Mouse (Mus musculus): ENCODE data around the gene Sox12.
"Not testable (repeated sequence)": the region's sequence is repeated elsewhere in the genome, so short reads cannot be mapped to it uniquely, and the experiment has no call there.

Sox12 gene

DNA sequence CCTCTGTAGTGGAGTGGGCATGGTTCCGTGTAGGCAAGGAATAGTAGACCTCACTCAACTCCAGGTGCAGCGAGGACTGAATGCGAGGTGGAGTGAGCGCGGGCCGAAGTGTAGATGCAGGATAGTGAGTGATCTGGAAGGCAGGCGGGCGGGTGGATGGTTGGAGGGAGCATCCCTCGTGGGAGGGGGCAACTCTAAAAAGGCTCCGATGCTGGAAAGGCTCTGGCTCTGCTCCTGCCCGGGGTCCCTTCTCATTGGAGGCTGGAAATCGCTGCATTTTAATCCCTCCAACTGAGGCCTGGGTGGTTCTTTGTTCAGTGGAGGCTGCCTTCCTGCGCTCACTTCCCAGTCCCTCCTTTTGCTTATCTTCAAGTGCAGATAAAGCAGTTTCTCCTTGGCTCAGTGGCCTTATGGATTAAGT, 1.3 kb upstream of the Sox12 start:
- DNase-seq (ENCODE audit: low spot score in 2 of 2): no peak

GRCm38 (mm10) chr2:152398691-152399090, 828 bp upstream of the Sox12 start:
- peak; percentile 95 to 96 for DNase-seq (ENCODE audit: low spot score in 2 of 2)

GRCm38 (mm10) chr2:152397004-152397589, 766 bp downstream of the Sox12 start:
- DNase-seq (ENCODE audit: low spot score in 2 of 2): peak; percentile 78 to 84

GRCm38 (mm10) chr2:152396110-152397003, 1.5 kb downstream of the Sox12 start:
- DNase-seq (ENCODE audit: low spot score in 2 of 2): peak; percentile 91 to 92

DNA sequence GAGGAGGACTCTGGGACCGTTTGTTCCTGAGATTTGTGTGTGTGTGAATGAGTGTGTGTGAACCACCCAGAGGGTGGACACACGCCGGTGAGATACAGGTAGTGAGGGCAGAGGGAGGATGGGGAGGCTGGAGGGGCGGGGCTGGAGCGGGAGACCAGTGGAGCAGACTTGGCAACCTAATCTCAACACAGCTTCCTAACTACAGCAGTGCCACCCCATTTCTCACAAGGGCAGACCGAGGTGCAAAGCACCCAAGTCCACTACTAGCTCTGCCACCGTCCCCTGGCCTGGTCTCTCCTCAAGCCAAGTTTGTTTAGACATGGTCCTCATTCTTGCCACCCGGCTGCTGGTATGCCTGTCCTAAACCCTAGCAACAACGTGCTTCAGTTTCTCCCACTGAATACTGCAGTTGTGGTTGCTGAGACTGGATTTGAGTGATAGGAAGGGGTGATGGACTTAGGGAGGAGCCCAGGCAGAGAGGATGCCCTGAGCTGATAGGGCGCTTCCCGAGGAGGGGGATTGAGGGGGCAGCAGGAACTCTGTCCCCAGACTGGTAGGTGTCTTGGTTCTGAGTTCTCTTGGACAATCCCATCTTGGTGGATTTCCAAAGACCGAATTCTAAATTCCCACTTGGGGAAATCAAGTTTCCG, 2.5 kb downstream of the Sox12 start:
- no peak for DNase-seq (ENCODE audit: low spot score in 2 of 2)

DNA sequence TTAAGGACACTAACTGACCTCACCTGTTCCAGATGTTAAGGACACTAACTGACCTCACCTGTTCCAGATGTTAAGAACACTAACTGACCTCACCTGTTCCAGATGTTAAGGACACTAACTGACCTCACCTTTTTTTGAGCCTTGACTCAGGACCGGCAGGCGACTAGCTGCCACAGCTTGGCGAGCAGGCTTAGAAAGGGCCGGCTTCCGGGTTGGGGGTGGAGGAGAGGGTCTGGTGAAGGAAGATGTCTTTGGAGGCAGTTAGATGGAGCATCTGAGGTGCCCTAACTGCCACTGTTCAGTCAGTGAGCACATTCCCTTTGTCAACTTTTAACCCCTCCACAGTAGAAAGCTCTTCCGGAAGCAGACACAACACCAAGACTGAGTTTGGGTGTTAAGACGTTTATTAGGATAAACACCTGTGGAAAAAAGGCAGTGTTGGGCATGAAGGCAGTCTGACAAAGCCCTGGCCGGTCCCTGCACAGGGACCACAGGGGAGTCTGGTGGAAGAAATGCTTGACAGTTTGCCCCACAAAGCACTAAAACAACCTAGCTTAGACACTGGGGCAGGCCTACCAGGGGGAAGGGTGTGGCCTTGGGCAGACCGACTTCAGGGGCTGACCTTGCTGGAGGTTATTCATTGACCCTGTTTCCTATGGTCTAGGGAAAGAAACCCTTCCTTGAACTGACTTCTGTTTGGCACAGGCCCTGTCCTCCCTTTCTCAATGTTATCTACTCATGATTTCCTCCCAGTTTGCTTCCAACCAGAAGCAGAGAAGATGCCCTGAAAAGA, 4.4 kb downstream of the Sox12 start:
- no peak for DNase-seq (ENCODE audit: low spot score in 2 of 2)

DNA sequence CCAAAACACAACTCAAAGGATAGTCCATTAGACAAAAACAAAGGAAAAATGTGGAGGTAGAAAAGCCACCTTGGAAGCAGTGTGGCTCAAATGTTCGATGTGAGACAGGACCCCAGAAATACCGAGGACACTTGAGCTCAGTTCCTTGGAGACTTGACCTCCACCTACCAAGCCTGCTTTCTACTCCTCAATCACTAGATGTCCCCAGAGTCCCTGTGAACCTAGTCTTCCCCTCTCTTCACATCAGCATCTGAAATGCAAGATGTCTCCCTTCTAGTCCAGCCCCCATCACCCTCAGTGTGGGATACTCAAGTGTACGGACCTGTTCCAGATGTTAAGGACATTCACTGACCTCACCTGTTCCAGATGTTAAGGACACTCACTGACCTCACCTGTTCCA, 5.1 kb downstream of the Sox12 start:
- DNase-seq (ENCODE audit: low spot score in 2 of 2): no peak

- DNase-seq (ENCODE audit: low spot score in 2 of 2): no peak
These were observed 13.7 kb downstream of the Sox12 start for GRCm38 (mm10) chr2:152384191-152384590.

DNA sequence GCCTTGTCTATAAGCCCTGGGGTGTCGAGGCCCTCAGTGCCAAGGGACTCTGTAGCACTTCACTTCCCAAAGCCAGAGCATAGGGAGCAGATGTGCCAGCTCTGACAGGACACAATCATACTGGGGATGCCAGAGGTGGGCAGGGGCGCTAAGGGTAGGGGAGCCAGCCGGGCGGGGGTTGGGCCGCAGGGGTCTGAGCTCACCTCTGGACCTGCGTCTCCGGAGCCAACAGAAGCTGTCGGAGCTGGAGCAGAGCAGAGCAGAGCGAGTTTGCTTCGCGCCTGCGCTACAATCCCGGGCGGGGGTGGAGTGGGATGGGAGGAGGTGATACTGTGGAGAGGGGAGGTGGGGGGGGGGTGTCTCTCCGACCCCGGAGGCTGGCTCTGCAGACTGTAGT, 21.5 kb downstream of the Sox12 start, which contains the start of gene Nrsn2:
Nrsn2 (minus strand) TSS at position 294 of the 397 bp plus-strand sequence.
- no peak for DNase-seq (ENCODE audit: low spot score in 2 of 2)

DNA sequence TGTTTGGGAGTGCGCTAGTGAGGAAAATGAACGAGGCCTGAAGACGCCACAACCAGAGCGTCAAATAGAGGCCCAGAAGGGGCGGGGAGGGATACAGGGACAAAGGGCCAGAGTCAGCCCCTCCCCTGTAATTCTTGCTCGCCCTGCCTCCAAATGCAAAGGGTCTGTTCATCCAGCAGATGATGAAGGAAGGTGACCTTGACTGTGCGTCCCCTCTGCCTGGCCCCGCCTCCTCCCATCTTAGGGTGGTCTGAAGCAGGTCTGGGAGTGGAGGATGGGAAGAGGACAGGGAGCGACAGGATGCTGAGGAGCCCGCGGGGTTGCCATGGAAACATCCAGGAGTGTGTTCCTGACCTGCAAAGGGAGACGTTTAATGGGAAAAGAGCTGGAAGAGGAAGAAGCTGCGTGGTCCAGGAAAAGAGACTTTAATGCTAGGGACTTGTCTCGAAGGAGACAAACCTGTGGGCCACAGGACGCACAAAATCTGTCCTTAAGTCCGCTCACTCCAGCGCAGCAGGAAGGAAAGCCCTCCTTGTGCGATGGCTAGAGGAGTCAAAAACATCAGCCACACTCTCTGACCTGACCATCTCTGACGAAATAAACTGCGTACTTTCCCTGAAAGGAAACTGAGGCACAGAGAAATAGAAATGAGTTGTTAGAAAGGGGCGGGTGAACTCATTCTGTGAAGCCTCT, 22.1 kb downstream of the Sox12 start:
- DNase-seq (ENCODE audit: low spot score in 2 of 2): no peak

GRCm38 (mm10) chr2:152373547-152373946, 24.3 kb downstream of the Sox12 start:
- no peak for DNase-seq (ENCODE audit: low spot score in 2 of 2)

DNA sequence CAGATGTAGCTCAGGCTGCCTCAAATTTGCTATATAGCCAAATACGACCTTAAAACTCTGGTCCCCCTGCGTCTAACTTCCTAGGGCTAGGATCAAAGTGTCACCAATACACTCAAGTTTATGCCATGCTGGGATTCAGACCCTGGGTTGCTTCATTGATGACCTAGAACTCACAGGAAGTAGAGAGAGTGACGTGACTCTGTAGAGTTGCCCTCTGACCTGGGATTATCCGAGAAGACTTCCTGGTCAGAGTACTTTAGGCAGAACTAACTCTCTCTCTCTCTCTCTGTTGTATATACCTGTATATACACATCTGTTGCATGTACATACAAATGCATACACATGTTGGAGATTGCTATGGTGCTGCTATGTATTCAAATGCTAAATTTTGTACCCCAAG, 25.2 kb downstream of the Sox12 start:
- no peak for DNase-seq (ENCODE audit: low spot score in 2 of 2)

DNA sequence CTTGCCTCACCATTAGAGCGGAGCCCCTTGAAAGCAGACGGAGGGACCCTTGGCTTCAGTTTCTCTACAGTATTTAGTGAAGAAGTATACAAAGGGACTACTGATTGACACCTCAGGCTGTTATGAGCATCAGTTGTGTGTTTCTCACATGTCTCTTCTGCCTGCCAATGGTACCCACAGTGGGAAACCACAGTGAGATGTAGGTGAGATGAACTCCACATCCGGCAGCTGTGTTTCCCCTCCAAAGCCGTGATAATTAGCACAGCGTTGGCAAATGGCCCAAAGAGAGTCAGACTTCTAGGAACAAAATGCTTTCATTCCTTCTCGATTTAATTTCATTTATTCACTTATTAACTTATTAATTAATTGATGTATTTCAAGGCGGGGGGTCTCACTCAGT, 25.8 kb downstream of the Sox12 start:
- no peak for DNase-seq (ENCODE audit: low spot score in 2 of 2)

DNA sequence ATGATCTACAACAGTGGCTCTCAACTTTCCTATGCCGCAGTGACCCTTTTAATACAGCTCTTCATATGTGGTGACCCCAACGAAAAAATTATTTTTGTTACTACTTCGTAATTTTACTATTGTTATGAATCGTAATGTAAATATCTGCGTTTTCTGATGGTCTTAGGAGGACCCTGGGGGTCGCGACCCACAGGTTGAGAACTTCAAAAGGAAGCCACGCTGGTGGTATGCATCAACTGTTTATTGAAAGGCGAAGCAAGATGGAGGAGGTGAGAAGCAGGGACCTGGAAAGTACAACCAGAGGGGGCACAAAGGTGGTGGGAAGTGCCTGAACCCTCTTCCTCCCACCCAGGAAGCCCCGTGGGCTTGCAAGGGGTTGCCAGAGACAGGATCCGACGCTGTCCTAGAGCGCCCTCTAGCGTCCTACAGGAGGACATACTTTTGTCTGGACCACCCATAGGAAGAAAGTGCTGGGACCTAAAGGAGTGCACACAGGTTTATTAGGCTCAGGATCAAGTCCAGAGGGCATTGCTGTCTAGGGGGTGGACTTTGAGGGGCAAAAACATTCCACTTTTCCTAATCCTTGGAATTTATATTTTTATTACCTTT, 29.2 kb downstream of the Sox12 start:
- no peak for DNase-seq (ENCODE audit: low spot score in 2 of 2)

DNA sequence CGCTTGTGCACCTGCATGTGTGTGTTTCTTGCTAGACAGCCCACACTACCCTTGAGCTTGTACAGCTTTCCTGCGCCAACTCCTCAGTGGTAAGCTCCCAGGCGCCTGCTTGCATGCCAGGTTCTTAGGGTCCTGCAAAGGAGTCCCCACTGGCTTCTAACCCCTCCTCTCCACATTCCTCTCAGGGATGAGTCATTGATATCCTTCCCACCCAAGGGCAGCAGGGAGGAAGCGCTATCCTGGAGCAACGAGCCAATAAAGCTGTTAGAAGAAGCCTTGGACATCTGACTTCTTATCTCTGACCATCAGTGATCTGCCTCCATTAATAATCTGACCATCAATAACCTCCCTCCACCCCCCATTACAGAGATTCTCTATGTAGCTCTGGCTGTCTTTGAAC, 29.9 kb downstream of the Sox12 start:
- DNase-seq (ENCODE audit: low spot score in 2 of 2): no peak

DNA sequence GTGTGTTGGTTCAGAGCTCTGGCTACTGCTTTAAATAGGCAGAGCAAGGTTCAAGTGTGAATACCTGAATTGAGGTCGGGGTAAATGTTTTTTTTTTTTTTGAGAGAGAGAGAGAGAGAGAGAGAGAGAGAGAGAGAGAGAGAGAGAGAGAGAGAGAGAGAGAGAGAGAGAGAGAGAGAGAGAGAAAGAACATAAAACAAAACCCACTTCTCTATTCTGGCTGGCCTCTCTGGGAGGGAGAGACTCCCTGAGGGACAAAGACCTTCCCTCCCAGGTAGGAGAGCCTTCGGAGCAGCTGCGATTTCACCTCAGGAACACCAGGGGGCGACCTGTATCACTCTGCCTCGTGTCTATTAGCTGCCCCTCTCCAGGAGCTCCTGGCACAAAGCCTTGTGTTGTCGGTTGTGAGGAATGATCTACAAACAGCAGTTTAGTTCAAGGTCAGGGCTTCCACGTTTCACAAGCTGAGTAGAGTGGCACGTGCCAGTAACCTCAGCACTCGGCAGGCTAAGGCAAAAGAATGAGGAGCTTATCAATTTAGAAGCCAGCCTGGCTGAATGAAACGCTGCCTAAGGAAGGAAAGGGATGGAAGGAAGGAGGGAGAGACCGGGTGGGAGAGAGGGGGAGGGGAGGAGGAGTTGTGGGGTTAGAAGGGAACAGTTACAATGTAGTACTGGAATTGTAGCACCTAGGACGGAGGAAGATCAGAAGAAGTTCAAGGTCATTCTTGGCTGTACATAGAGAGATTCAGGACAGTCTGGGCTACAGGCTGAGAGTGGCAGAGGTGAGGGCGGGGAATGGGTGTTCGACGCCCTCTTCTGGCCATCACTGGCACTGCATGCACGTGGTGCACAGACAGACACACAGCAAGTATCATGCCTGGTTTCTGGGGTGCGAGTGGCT, 34.4 kb downstream of the Sox12 start:
- peak; percentile 70 to 71 for DNase-seq (ENCODE audit: low spot score in 2 of 2)

- DNase-seq (ENCODE audit: low spot score in 2 of 2): no peak
These were observed 36.7 kb downstream of the Sox12 start for GRCm38 (mm10) chr2:152361193-152361592.

DNA sequence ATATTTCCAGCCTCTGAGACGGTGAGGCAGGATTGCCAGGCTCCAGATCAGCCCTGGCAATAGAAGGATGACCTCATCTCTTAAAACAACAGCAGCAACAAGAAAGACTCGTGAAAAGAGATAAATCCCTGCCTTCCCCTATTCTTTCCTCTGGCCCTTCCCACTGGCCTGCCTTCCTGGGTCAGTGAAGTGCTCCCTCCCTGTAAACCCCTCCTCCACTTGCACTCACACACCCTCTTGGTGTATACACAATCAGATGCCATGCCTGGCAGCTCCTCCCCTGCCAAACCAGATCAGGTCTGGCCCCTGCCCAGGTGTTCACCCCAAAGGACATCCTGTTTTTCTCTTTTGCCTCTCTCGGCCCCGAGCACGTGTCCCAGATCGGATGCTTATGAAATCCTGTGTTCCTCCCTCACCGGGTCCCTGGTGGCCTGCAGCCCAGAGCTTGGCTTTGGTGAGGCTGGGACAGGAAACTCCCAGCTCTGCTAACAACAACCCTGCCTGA, 37.5 kb downstream of the Sox12 start:
- no peak for DNase-seq (ENCODE audit: low spot score in 2 of 2)

- DNase-seq (ENCODE audit: low spot score in 2 of 2): no peak
These were observed 38.2 kb downstream of the Sox12 start for GRCm38 (mm10) chr2:152359616-152360015.

DNA sequence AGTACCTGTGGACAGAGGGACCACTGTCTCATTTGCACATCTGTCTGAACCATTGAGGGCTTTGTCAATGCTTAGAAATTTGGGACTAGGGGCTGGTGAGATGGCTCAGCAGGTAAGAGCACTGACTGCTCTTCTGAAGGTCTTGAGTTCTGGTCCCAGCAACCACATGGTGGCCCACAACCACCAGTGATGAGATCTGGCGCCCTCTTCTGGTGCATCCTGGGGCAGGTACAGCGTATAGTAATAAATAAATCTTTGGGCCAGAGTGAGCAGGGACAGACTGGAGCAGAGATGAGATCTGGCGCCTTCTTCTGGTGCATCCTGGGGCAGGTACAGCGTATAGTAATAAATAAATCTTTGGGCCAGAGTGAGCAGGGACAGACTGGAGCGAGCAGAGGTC, 38.9 kb downstream of the Sox12 start:
- not testable (repeated sequence) for DNase-seq (ENCODE audit: low spot score in 2 of 2)

Data from urinary bladder, postnatal 4 days (tissue).